Mouse (Mus musculus) liver, embryonic 16.5 days (tissue): Measurements from ENCODE around the gene Terf2ip. TPM values are rescaled to one million over a fixed set of nuclear protein-coding genes. Genes with fewer than 3 reads are reported as not detected.

Experiments used
- ATAC-seq: fragments of 200-750 bp; cut with Nextera tagmentation; 2 replicates; pipeline ENCODE4 v1.8.0; 2017; ENCODE audit warnings: low read depth, mild to moderate bottlenecking, moderate number of reproducible peaks, moderate library complexity
- H3K27ac ChIP-seq: fragments of 300-500 bp; sonication (generic); 2 replicates; pipeline ENCODE4 v1.5.1; 2014; ENCODE audit warnings: mild to moderate bottlenecking, low read length
- H3K27me3 ChIP-seq: fragments of 300-500 bp; sonication (generic); 2 replicates; pipeline ENCODE4 v1.6.1; 2014; ENCODE audit warnings: low read depth, low read length, mixed read lengths; ENCODE audit not compliant: control insufficient read depth, insufficient read depth
- H3K36me3 ChIP-seq: fragments of 300-500 bp; sonication (generic); 2 replicates; pipeline ENCODE4 v1.6.1; 2014; ENCODE audit warnings: mild to moderate bottlenecking; ENCODE audit not compliant: control insufficient read depth, insufficient read depth
- H3K4me1 ChIP-seq: fragments of 300-500 bp; sonication (generic); 2 replicates; pipeline ENCODE4 v1.6.1; 2014; ENCODE audit warnings: low read depth, low read length, mixed read lengths; ENCODE audit not compliant: control insufficient read depth
- H3K4me2 ChIP-seq: fragments of 300-500 bp; sonication (generic); 2 replicates; pipeline ENCODE4 v1.6.1; 2014; ENCODE audit warnings: low read depth, low read length, mixed read lengths
- H3K4me3 ChIP-seq: fragments of 300-500 bp; sonication (generic); 2 replicates; pipeline ENCODE4 v1.5.1; 2014; ENCODE audit warnings: low read depth, mild to moderate bottlenecking, low read length
- H3K9ac ChIP-seq: fragments of 300-500 bp; sonication (generic); 2 replicates; pipeline ENCODE4 v1.6.1; 2014; ENCODE audit warnings: low read depth, low read length
- H3K9me3 ChIP-seq: fragments of 300-500 bp; sonication (generic); replicated peaks from 2 replicates; pipeline ENCODE4 v1.6.1; 2016; ENCODE audit warnings: low read length; ENCODE audit not compliant: control insufficient read depth
- WGBS: fragments of 180-500 bp; shearing (Covaris S2); extraction: QIAGEN DNeasy Blood & Tissue Kit; methylation state at CpG from one replicate; pipeline ENCODE4 v1.1.7; 2014; ENCODE audit not compliant: insufficient replicate concordance; 5-methylcytosine and 5-hydroxymethylcytosine counted together
- polyA plus RNA-seq: library from polyadenylated mRNA; unstranded; fragments of >200 nt; fragmentation: Nextera tagmentation; extraction: Ambion mirVana; gene quantifications from 2 replicates; pipeline ENCODE4 v1.2.1, GENCODE M21; 2015

Terf2ip gene
- polyA plus RNA-seq, 1 experiment from 2014 or later, result 5.1 TPM

GRCm38 (mm10) chr8:111968991-111969390 lies 42.2 kb upstream of the Terf2ip start:
- no peak overlapping the region for H3K4me2 ChIP-seq
- 77% methylated on average over 5 of the region's 5 CpGs for WGBS
- ATAC-seq, result no peak
- H3K27ac ChIP-seq, result no peak overlapping the region
- no peaks in the 10 kb centered on the region for H3K27me3 ChIP-seq
- H3K9me3 ChIP-seq, result no peaks in the 10 kb centered on the region
- peaks cover 3% of the 10 kb centered on the region; the same call in 1 of the 2 replicates for H3K36me3 ChIP-seq
- no peaks in the 10 kb centered on the region; the same call in 1 of the 2 replicates for H3K4me1 ChIP-seq
- no peak overlapping the region for H3K4me3 ChIP-seq
- H3K9ac ChIP-seq, result no peak overlapping the region

DNA sequence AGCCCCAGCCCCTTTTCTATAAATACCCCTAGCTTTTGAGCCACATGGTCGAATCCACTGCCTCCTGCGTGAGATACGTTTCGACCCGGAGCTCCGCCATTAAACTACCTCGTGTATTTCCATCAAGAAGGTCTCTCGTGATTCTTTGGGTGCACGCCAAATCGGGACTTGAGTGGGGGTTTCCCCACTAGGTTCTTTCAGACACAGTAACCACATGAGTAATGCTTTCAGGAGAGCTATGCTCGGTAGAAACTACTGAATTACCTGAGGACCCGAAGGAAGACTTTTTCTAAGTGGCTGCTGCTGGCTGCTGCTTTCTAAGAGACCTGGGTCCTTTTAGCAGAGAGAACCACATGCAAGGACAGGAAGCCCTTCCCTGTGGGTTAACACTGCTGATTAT lies 37.1 kb upstream of the Terf2ip start:
- no peak for ATAC-seq
- no peaks in the 10 kb centered on the region for H3K27me3 ChIP-seq
- no peak overlapping the region for H3K9ac ChIP-seq
- H3K9me3 ChIP-seq, result no peaks in the 10 kb centered on the region
- no peak overlapping the region for H3K27ac ChIP-seq
- 85% methylated on average over 12 of the region's 12 CpGs for WGBS
- no peaks in the 10 kb centered on the region for H3K4me1 ChIP-seq
- H3K4me2 ChIP-seq, result no peak overlapping the region
- peaks cover 8% of the 10 kb centered on the region; the same call in 1 of the 2 replicates for H3K36me3 ChIP-seq
- H3K4me3 ChIP-seq, result no peak overlapping the region

DNA sequence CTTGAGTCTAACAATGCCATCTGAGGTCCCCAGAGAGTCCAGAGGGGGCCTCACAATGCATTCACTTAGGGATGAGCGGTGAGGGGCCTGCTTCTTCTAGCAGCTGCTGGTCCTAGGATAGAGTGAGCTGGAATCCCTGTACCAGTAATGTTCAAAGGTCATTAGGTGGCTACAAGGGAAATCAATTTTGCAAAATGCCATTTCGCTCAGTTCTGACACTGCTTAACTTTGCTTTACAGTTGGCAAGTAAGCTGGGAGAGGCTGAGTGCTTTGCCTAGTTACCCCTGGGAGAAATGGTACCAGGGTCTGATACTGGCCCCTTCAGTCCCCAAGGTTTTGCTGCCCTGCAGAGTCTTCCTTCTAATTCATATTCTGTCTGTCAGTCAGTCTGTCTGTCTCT lies 35.5 kb upstream of the Terf2ip start:
- H3K9ac ChIP-seq, result no peak overlapping the region
- H3K9me3 ChIP-seq, result no peaks in the 10 kb centered on the region
- peak; percentile 28; the same call in 1 of the 2 replicates for ATAC-seq
- H3K27ac ChIP-seq, result 0 out of 2 replicates have a peak overlapping the region, but pooled peaks have one; percentile 13
- no peak overlapping the region for H3K4me2 ChIP-seq
- H3K36me3 ChIP-seq, result peaks cover 8% of the 10 kb centered on the region; the same call in 1 of the 2 replicates
- no peak overlapping the region for H3K4me3 ChIP-seq
- H3K27me3 ChIP-seq, result no peaks in the 10 kb centered on the region
- H3K4me1 ChIP-seq, result no peaks in the 10 kb centered on the region
- 73% methylated on average over 2 of the region's 2 CpGs for WGBS

GRCm38 (mm10) chr8:111976326-111976725 lies 34.9 kb upstream of the Terf2ip start:
- Histone ChIP-seq H3K36me3 (peaks cover 8% of the 10 kb centered on the region; the same call in 1 of the 2 replicates), H3K9me3 (no peaks in the 10 kb centered on the region), H3K27ac (no peak overlapping the region), H3K4me2 (no peak overlapping the region), H3K9ac (no peak overlapping the region), H3K27me3 (no peaks in the 10 kb centered on the region), H3K4me3 (no peak overlapping the region), H3K4me1 (no peaks in the 10 kb centered on the region)
- ATAC-seq, result no peak
- 55% methylated on average over 2 of the region's 2 CpGs for WGBS

- H3K36me3 ChIP-seq, result peaks cover 7% of the 10 kb centered on the region; the same call in 1 of the 2 replicates
- no peak overlapping the region for H3K9ac ChIP-seq
- H3K4me1 ChIP-seq, result no peaks in the 10 kb centered on the region
- H3K27ac ChIP-seq, result peak overlapping the region; percentile 37
- H3K27me3 ChIP-seq, result no peaks in the 10 kb centered on the region
- peak overlapping the region; percentile 28 for H3K4me2 ChIP-seq
- 68% methylated on average over 10 of the region's 10 CpGs for WGBS
- no peaks in the 10 kb centered on the region for H3K9me3 ChIP-seq
- ATAC-seq, result peak; percentile 43
- H3K4me3 ChIP-seq, result no peak overlapping the region
Observed at GRCm38 (mm10) chr8:111978147-111978546, 33.1 kb upstream of the Terf2ip start.

DNA sequence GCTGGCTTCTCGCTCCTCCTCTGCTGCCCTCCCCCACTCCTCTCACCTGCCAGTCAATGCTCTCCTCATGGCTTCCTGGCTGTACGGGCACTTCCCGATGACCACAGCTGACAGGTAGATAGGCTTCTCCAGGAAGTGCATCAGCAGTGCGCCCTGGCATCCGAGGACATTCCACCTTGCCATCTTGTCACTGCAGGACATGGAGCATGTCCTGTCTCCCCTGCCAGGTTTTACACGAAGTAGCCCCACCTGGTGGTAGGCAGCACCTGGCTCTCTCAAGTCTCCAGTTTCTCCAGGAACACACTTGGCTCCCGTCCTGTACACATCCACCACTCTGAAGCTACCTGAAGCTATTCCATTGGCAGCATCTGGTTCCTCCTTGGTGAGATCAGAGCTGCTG lies 29.1 kb upstream of the Terf2ip start:
- no peak for ATAC-seq
- Histone ChIP-seq H3K9me3 (no peaks in the 10 kb centered on the region), H3K36me3 (no peaks in the 10 kb centered on the region), H3K4me1 (no peaks in the 10 kb centered on the region), H3K4me3 (no peak overlapping the region), H3K27ac (no peak overlapping the region), H3K4me2 (no peak overlapping the region), H3K27me3 (no peaks in the 10 kb centered on the region), H3K9ac (no peak overlapping the region)
- 77% methylated on average over 7 of the region's 7 CpGs for WGBS

GRCm38 (mm10) chr8:111984511-111984910 lies 26.7 kb upstream of the Terf2ip start:
- H3K36me3 ChIP-seq, result no peaks in the 10 kb centered on the region
- ATAC-seq, result no peak
- H3K27ac ChIP-seq, result no peak overlapping the region
- H3K4me2 ChIP-seq, result no peak overlapping the region
- H3K9ac ChIP-seq, result no peak overlapping the region
- H3K9me3 ChIP-seq, result no peaks in the 10 kb centered on the region
- no peak overlapping the region for H3K4me3 ChIP-seq
- no peaks in the 10 kb centered on the region for H3K4me1 ChIP-seq
- 58% methylated on average over 10 of the region's 10 CpGs for WGBS
- H3K27me3 ChIP-seq, result no peaks in the 10 kb centered on the region

- Histone ChIP-seq H3K4me3 (no peak overlapping the region), H3K27me3 (no peaks in the 10 kb centered on the region), H3K4me2 (no peak overlapping the region), H3K27ac (no peak overlapping the region), H3K9ac (no peak overlapping the region), H3K9me3 (no peaks in the 10 kb centered on the region), H3K36me3 (peaks cover 16% of the 10 kb centered on the region), H3K4me1 (peaks cover 4% of the 10 kb centered on the region; the same call in 1 of the 2 replicates)
- WGBS, result 7% methylated on average over 7 of the region's 7 CpGs
- peak; percentile 35; the same call in 1 of the 2 replicates for ATAC-seq
Observed at GRCm38 (mm10) chr8:111989911-111990310, 21.3 kb upstream of the Terf2ip start.

- H3K27ac ChIP-seq, result no peak overlapping the region
- WGBS, result 52% methylated on average over 8 of the region's 8 CpGs
- no peaks in the 10 kb centered on the region for H3K9me3 ChIP-seq
- no peaks in the 10 kb centered on the region for H3K27me3 ChIP-seq
- H3K4me2 ChIP-seq, result peak overlapping the region; percentile 82
- H3K4me3 ChIP-seq, result peak overlapping the region; percentile 76
- no peak for ATAC-seq
- peaks cover 20% of the 10 kb centered on the region for H3K36me3 ChIP-seq
- H3K4me1 ChIP-seq, result peaks cover 4% of the 10 kb centered on the region; the same call in 1 of the 2 replicates
- H3K9ac ChIP-seq, result peak overlapping the region; percentile 72
Observed at GRCm38 (mm10) chr8:111991278-111991677, 19.9 kb upstream of the Terf2ip start.
